Mouse (Mus musculus) embryonic facial prominence, embryonic 12.5 days (tissue): ENCODE results near the gene Best1. TPM values are rescaled to one million over a fixed set of nuclear protein-coding genes. Genes with fewer than 3 reads are reported as not detected.

Experiments used
- ATAC-seq: fragments of 200-750 bp; cut with Nextera tagmentation; 2 replicates; pipeline ENCODE4 v1.8.0; 2017; ENCODE audit not compliant: insufficient number of reproducible peaks, insufficient read depth, low FRiP score, low TSS enrichment
- H3K27ac ChIP-seq: fragments of 300-500 bp; sonication (generic); 2 replicates; pipeline ENCODE4 v1.5.1; 2016; ENCODE audit warnings: mild to moderate bottlenecking
- H3K27me3 ChIP-seq: fragments of 300-500 bp; sonication (generic); 2 replicates; pipeline ENCODE4 v1.6.1; 2016; ENCODE audit warnings: mild to moderate bottlenecking, moderate library complexity
- H3K36me3 ChIP-seq: fragments of 300-500 bp; sonication (generic); 2 replicates; pipeline ENCODE4 v1.6.1; 2016; ENCODE audit warnings: mild to moderate bottlenecking
- H3K4me1 ChIP-seq: fragments of 300-500 bp; sonication (generic); 2 replicates; pipeline ENCODE4 v1.6.1; 2016
- H3K4me2 ChIP-seq: fragments of 300-500 bp; sonication (generic); replicated peaks from 2 replicates; pipeline ENCODE4 v1.6.1; 2016; ENCODE audit warnings: mild to moderate bottlenecking, moderate library complexity
- H3K4me3 ChIP-seq: fragments of 300-500 bp; sonication (generic); 2 replicates; pipeline ENCODE4 v1.5.1; 2016; ENCODE audit warnings: mild to moderate bottlenecking
- H3K9ac ChIP-seq: fragments of 300-500 bp; sonication (generic); 2 replicates; pipeline ENCODE4 v1.6.1; 2016; ENCODE audit warnings: mild to moderate bottlenecking, moderate library complexity
- H3K9me3 ChIP-seq: fragments of 300-500 bp; sonication (generic); 2 replicates; pipeline ENCODE4 v1.6.1; 2016; ENCODE audit warnings: mild to moderate bottlenecking, moderate library complexity
- WGBS: fragments of 180-500 bp; shearing (Covaris S2); methylation state at CpG from one replicate; pipeline ENCODE4 v1.1.7; 2016; 5-methylcytosine and 5-hydroxymethylcytosine counted together
- polyA plus RNA-seq: library from polyadenylated mRNA; unstranded; fragments of >200 nt; fragmentation: Nextera tagmentation; extraction: Ambion mirVana; gene quantifications from 2 replicates; pipeline ENCODE4 v1.2.1, GENCODE M21; 2016

The Best1 gene
- polyA plus RNA-seq, 1 experiment from 2014 or later: 1.8 TPM

DNA sequence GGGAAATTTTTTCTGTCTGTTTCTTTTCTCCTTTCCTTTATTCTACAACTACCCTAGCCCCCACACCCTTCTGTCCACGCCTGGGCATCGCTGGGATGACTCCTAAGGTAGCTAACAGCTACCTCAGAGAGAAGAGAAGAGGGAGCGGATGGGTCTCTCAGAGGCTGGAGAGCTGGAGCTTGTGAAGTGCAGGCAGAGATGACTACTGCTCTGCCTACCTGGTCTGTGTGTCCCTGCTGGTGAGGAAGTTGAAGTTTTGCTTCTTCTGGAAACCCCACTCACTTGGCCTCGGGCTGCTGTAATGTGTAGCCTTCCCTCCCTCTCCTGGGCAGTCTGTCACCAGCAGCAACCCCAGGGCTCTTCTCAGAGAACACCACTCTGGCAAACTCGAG lies 46.6 kb downstream of the Best1 start:
- ATAC-seq: 0 out of 2 replicates have a peak, but pooled peaks have one; percentile 41
- no peak overlapping the region for H3K4me3 ChIP-seq
- no peaks in the 10 kb centered on the region for H3K27me3 ChIP-seq
- no peaks in the 10 kb centered on the region for H3K36me3 ChIP-seq
- no peak overlapping the region; the same call in 1 of the 2 replicates for H3K4me2 ChIP-seq
- H3K9ac ChIP-seq: no peak overlapping the region; the same call in 1 of the 2 replicates
- peak overlapping the region; percentile 86 for H3K27ac ChIP-seq
- H3K9me3 ChIP-seq: no peaks in the 10 kb centered on the region
- 37% methylated on average over 5 of the region's 5 CpGs for WGBS
- H3K4me1 ChIP-seq: peaks cover 13% of the 10 kb centered on the region

DNA sequence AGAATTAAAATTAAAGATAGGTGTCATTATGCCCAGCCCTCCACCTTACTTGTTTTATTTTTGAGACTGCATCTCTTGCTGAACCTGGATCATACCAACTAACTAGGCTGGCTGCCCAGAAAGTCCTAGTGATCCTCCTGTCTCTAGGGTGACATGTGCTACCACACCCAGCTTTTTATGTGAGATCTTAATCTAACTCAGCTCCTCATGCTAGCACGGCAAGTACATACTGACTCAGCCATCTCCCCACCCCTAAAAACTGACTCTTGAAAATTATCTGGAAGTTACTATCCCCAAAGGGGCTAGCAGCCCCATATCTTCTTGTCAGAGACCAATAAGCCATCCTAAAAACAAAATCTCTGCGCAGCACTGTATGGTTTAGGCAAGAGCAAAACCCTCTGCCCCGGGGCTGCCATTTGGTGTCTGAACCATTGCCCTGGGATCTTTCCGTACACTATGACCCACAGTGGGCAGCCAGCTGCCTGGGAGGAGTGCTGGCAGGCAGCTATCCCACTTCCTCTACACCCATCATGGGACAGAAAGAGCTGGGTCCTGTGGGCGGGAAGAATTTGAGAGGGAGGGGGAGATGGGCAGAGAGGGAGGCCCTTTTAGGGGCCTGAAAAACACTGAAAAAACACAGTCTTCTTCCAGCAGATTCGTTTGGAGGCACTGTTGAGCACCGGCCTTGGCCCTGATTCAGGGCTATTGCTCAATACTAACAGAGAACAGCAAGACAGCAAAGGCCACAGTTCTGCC lies 47.2 kb downstream of the Best1 start:
- Histone ChIP-seq H3K4me3 (no peak overlapping the region), H3K9ac (no peak overlapping the region), H3K27ac (peak overlapping the region; percentile 86), H3K36me3 (no peaks in the 10 kb centered on the region), H3K27me3 (no peaks in the 10 kb centered on the region), H3K4me1 (peaks cover 13% of the 10 kb centered on the region), H3K4me2 (no peak overlapping the region; the same call in 1 of the 2 replicates), H3K9me3 (no peaks in the 10 kb centered on the region)
- ATAC-seq: 0 out of 2 replicates have a peak, but pooled peaks have one; percentile 64
- WGBS: 28% methylated on average over 7 of the region's 7 CpGs

DNA sequence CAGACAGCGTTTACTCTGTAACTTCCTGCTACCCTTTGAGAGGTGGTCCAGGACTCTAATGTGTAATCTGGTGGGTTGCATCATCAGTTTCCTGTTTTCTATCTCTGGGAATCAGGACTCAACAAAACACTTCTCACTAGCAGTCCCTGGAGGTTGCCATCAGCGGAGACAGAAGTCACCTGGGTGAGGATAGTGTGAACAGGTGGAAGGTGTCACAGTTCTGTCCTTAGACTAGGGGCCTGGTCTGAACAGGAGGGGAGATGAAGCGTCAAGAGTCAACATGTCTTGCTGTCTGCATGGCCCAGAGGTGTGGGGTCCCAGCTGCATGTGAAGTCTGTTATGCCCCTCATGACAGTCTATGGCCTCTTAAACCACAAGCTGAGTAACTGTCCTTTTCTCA lies 48.5 kb downstream of the Best1 start:
- Histone ChIP-seq H3K4me3 (no peak overlapping the region), H3K4me1 (peaks cover 13% of the 10 kb centered on the region), H3K27me3 (no peaks in the 10 kb centered on the region), H3K9ac (no peak overlapping the region), H3K4me2 (no peak overlapping the region), H3K9me3 (no peaks in the 10 kb centered on the region), H3K27ac (no peak overlapping the region), H3K36me3 (no peaks in the 10 kb centered on the region)
- WGBS: 83% methylated on average over 3 of the region's 3 CpGs
- no peak for ATAC-seq

DNA sequence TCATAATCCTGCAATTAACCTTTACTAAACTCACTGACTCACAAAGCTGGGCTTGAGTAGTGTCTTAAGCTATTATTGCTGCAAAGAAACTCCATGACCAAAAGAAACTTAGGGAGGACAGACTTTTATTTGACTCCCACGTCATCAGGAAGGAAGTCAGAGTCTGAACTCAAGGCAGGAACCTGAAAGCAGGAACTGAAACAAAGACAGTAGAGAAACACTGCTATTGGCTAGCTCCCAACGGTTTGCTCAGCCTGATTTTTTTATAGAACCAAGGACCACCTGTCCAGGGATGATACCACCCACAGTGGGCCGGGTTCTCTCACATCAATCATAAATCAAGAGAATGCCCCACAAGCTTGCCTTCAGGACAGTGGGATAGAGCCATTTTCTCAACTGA lies 49.0 kb downstream of the Best1 start:
- 73% methylated on average over 3 of the region's 3 CpGs for WGBS
- no peak overlapping the region for H3K4me3 ChIP-seq

DNA sequence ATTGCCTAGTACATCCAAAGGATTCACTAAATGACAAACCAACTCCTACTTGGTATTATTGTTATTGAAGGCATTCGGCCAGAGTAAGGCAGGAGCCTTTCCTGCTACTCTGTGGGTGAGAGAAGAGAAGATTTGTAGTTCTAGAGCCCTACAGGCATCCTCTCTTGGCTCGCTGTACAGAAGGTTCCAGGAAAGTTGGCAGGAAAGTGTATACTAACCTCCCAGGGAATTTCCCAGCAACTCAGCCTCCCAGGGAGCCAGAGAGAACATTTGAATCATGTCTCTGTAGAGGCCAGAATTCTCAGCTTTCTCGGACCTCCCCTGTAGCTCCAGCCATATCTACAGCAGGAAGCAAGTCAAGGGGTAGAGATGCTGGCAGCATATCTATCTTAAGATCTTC lies 54.4 kb downstream of the Best1 start:
- WGBS: 79% methylated on average over 3 of the region's 3 CpGs
- Histone ChIP-seq H3K27ac (no peak overlapping the region), H3K36me3 (no peaks in the 10 kb centered on the region), H3K4me1 (peaks cover 17% of the 10 kb centered on the region), H3K4me2 (no peak overlapping the region), H3K9ac (no peak overlapping the region), H3K27me3 (no peaks in the 10 kb centered on the region), H3K4me3 (no peak overlapping the region), H3K9me3 (no peaks in the 10 kb centered on the region)
- ATAC-seq: no peak

More for the DNA sequence above, 49.0 kb downstream of the Best1 start:
- no peak overlapping the region for H3K9ac ChIP-seq
- no peak overlapping the region for H3K27ac ChIP-seq
- ATAC-seq: no peak
- no peaks in the 10 kb centered on the region for H3K27me3 ChIP-seq
- peaks cover 13% of the 10 kb centered on the region for H3K4me1 ChIP-seq
- no peaks in the 10 kb centered on the region for H3K36me3 ChIP-seq
- H3K9me3 ChIP-seq: no peaks in the 10 kb centered on the region
- H3K4me2 ChIP-seq: no peak overlapping the region

DNA sequence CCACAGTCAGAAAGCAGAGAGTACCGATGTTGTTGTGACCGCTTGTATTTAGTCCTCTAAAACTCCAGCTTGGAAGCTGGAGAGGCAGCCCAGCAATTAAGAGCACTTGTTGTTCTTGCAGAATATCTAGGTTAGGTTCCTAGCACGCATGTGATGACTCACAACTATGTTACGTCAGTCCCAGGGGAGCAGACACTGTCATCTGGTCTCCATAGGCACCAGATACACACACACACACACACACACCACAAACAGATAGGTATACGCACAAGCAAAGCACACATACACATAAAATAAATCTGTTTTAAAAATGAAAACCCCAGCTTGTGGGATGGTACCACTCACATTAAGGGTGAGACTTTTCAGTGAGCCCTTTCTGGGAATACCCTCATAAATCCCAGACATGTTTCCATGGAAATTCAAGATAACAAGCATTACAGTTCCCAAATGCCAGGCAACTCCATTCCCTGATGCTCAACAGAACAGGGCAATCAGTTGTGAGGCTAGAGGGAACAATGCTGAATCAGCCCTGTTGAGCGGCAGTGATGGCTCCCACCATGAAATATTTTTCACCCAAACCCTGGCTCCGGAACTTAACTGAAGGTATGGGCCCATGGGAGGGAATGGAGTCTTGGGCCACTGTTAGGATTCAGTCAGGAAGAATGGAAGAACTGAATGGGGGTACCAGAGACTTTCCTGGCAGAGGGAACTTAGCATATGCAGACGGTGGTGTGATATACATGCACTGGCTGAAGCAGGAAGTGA lies 55.5 kb downstream of the Best1 start:
- no peak overlapping the region for H3K9ac ChIP-seq
- no peaks in the 10 kb centered on the region for H3K9me3 ChIP-seq
- no peak overlapping the region for H3K4me3 ChIP-seq
- peaks cover 17% of the 10 kb centered on the region for H3K4me1 ChIP-seq
- 91% methylated on average over 8 of the region's 8 CpGs for WGBS
- H3K36me3 ChIP-seq: no peaks in the 10 kb centered on the region
- no peak for ATAC-seq
- H3K27me3 ChIP-seq: no peaks in the 10 kb centered on the region
- H3K27ac ChIP-seq: no peak overlapping the region
- H3K4me2 ChIP-seq: no peak overlapping the region

DNA sequence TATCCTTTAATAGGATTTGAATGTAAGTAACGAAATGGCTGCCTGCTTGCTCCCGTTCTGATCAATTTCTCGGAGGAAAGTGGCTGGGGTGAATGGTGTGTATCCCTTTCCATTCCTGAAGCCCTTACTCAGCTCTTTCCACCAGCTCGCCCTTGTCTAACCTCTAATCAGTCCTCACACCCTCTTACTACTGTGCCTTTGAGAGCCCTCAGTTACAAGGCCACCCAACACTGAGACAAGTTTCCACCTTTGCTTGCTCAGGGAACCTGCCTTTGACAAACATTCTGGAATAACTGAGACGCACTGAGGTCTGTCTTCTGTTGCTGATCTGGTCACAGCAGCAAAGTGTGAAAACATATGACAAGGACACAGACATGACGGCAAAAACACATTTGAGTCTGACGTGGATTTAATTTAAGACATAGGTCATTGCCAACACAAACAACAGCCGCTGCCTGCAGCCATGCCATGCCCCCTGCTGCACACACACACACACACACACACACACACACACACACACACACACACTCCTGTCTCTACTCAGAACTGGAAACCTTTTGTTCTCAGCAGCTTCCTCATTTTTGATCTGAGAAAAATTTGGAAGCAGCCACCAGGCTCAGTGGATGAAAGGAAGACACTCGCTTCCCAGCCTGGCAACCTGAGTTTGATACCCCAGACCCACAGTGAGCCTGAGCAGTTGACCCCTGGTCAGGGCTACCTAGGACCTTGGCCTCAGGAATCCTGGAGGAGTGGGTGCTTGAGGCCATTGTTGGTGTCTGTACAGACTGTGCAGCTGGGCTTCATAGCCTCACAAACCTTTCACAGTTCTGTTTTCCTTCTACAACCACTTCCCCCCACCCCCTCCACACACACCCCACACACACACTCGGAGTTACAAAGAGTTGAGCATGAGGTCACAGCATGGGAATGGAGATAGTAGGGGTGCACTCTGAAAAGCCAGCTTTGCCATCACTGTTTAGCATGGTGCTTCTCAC lies 58.6 kb downstream of the Best1 start:
- Histone ChIP-seq H3K27me3 (no peaks in the 10 kb centered on the region), H3K27ac (no peak overlapping the region; the same call in 1 of the 2 replicates), H3K9ac (no peak overlapping the region), H3K4me3 (no peak overlapping the region), H3K4me2 (no peak overlapping the region), H3K36me3 (no peaks in the 10 kb centered on the region), H3K4me1 (peaks cover 22% of the 10 kb centered on the region), H3K9me3 (no peaks in the 10 kb centered on the region)
- 42% methylated on average over 10 of the region's 10 CpGs for WGBS
- no peak; the same call in 1 of the 2 replicates for ATAC-seq

DNA sequence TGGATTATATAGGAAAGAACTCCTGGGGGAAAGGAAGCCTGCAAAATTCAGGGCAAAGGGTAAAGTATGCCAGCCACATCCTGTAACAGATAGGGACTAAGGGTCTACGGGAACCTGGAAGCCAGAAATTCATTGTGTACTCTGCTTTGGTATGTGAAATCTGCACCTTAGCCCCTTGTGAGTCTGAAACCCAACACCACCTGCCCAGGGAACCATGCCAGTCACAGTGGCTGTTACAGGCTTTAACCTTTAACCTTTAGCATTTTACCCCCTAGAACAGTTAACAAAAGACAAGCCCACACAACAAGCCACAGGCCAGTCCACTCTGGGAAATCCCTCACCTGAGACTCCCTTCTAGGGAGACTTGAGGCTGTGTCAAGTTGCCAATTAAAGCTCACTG lies 59.6 kb downstream of the Best1 start:
- H3K9ac ChIP-seq: no peak overlapping the region
- no peak overlapping the region for H3K27ac ChIP-seq
- 19% methylated on average over 1 of the region's 1 CpGs for WGBS
- H3K4me2 ChIP-seq: no peak overlapping the region
- peaks cover 22% of the 10 kb centered on the region for H3K4me1 ChIP-seq
- no peaks in the 10 kb centered on the region for H3K27me3 ChIP-seq
- H3K9me3 ChIP-seq: no peaks in the 10 kb centered on the region
- no peak for ATAC-seq
- H3K36me3 ChIP-seq: no peaks in the 10 kb centered on the region
- H3K4me3 ChIP-seq: no peak overlapping the region

DNA sequence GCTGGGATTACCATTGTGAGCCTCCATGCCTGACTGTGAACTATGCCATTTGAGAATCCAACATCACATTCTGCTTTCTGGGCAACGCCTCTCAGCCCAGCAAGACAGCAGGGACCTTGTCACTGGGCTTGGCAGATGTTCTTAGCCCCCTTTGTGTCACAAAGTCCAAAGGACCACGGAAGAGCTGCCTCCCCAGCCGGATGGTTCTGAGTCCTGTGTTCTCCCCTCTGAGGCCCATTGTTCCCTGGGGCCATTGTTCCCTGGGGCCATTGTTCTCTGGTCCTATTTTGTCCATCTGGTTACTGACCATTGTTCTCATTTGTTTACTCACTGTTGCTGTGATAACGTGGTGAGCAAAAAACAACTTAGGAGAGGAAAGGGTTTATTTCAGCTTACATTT lies 60.5 kb downstream of the Best1 start:
- H3K4me1 ChIP-seq: peaks cover 22% of the 10 kb centered on the region
- no peaks in the 10 kb centered on the region for H3K27me3 ChIP-seq
- H3K36me3 ChIP-seq: no peaks in the 10 kb centered on the region
- no peak overlapping the region for H3K4me3 ChIP-seq
- H3K9me3 ChIP-seq: no peaks in the 10 kb centered on the region
- H3K9ac ChIP-seq: no peak overlapping the region
- H3K4me2 ChIP-seq: no peak overlapping the region
- WGBS: 25% methylated on average over 4 of the region's 4 CpGs
- H3K27ac ChIP-seq: no peak overlapping the region
- no peak for ATAC-seq

DNA sequence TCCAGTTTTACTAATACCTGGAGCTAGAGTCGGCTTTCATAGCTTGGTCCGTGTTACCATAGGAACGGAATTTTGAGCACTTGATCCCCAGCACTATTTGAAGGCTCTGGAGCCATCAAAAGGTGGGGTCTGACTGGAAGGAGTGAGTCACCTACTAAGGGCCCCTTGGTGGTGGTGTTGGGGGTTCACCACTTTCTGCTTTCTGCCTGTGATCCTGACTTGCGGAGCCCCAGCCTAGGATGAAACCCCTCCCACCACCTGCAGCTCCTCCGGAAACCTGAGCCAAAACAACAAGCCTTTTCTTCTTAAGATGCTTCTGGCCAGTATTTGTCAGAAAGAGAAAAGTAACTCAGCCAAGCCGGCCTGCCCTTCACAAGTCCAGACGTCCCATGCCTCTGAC lies 61.6 kb downstream of the Best1 start:
- 49% methylated on average over 7 of the region's 7 CpGs for WGBS
- no peak overlapping the region for H3K27ac ChIP-seq
- H3K27me3 ChIP-seq: no peaks in the 10 kb centered on the region
- H3K36me3 ChIP-seq: no peaks in the 10 kb centered on the region
- H3K9me3 ChIP-seq: no peaks in the 10 kb centered on the region
- H3K4me3 ChIP-seq: no peak overlapping the region
- no peak overlapping the region for H3K4me2 ChIP-seq
- no peak for ATAC-seq
- no peak overlapping the region for H3K9ac ChIP-seq
- H3K4me1 ChIP-seq: peaks cover 22% of the 10 kb centered on the region

DNA sequence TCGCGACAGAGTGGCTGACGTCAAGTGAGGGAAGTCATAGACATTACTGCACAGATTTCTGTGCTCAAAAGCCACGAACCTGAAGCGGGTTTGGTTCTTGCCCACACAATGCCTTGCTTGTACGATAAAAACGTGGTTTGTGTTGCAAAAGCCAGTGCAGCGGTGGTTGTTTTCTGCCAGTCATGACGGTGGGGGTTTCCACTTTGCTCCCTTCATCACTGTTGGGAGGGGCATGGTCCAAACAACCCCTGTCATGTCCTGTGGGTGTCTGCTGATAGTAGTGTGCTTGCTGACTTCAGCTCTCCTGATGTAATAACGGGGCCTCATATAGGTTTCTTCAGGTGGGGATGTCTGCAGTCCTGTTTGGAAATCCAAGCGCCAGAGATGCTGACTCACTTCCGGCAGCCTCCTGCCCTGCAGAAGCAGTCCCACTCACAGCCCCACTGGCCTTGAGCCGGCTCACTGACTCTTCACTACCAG lies 62.6 kb downstream of the Best1 start:
- no peak overlapping the region for H3K9ac ChIP-seq
- peaks cover 15% of the 10 kb centered on the region for H3K4me1 ChIP-seq
- 65% methylated on average over 13 of the region's 13 CpGs for WGBS
- no peaks in the 10 kb centered on the region for H3K27me3 ChIP-seq
- H3K27ac ChIP-seq: no peak overlapping the region
- ATAC-seq: no peak
- H3K4me3 ChIP-seq: no peak overlapping the region
- no peak overlapping the region for H3K4me2 ChIP-seq
- no peaks in the 10 kb centered on the region for H3K9me3 ChIP-seq
- no peaks in the 10 kb centered on the region for H3K36me3 ChIP-seq
